Mouse (Mus musculus) G1E (cell line): ENCODE measurements at regions not wholly inside any gene's neighbourhood (a gene's known extent, or its start where the extent isn't known, plus 50 kb on each side); places are given as distances from the start of the nearest gene placed in this dataset.

Experiments used
- ATAC-seq: 2 replicates; pipeline ENCODE4 v1.8.0; 2016; ENCODE audit warnings: mild to moderate bottlenecking; ENCODE audit not compliant: insufficient number of reproducible peaks, poor library complexity, low FRiP score, severe bottlenecking; ENCODE audit errors: extremely low read depth
- DNase-seq: peaks from one replicate; pipeline ENCODE4 v3.0.0; 2012; ENCODE audit warnings: low spot score
- H3K27me3 ChIP-seq: 2 replicates; pipeline ENCODE4 v1.6.1; 2012; ENCODE audit warnings: mild to moderate bottlenecking, low read length, inconsistent platforms; ENCODE audit not compliant: insufficient read depth
- H3K36me3 ChIP-seq: replicated peaks from 2 replicates; pipeline ENCODE3; 2012; ENCODE audit warnings: mild to moderate bottlenecking, inconsistent platforms
- H3K4me1 ChIP-seq: 2 replicates; pipeline ENCODE4 v1.6.1; 2012; ENCODE audit warnings: low read depth, low read length, inconsistent platforms, mixed read lengths; ENCODE audit not compliant: insufficient read depth
- H3K4me3 ChIP-seq: 2 replicates; pipeline ENCODE4 v1.5.1; 2012; ENCODE audit warnings: low read depth, mild to moderate bottlenecking, inconsistent platforms, low read length, moderate library complexity, mixed read lengths
- H3K9me3 ChIP-seq: replicated peaks from 2 replicates; pipeline ENCODE4 v1.6.1; 2012; ENCODE audit warnings: inconsistent platforms
- CTCF ChIP-seq: IDR thresholded peaks from 2 replicates; pipeline ENCODE4 v1.5.1; 2012; ENCODE audit warnings: low read depth, low read length, inconsistent platforms, mixed read lengths
- GATA1 ChIP-seq: IDR thresholded peaks from 2 replicates; pipeline ENCODE4 v1.6.1; 2012; ENCODE audit warnings: borderline replicate concordance, low read length, inconsistent platforms, mixed read lengths
- GATA2 ChIP-seq: IDR thresholded peaks from 2 replicates; pipeline ENCODE4 v1.6.1; 2012; ENCODE audit warnings: low read depth, low read length, inconsistent platforms, borderline replicate concordance
- POLR2AphosphoS5 ChIP-seq: IDR thresholded peaks from 2 replicates; pipeline ENCODE4 v1.6.1; 2012; ENCODE audit warnings: low read depth, low read length, inconsistent platforms; ENCODE audit not compliant: insufficient replicate concordance
- TAL1 ChIP-seq: conservative IDR thresholded peaks from 2 replicates; pipeline ENCODE4 v1.6.1; 2012; ENCODE audit warnings: low read depth, low read length, inconsistent platforms, mixed read lengths

- TF ChIP-seq CTCF (no peak), GATA2 (no peak), TAL1 (no peak), POLR2AphosphoS5 (no peak), GATA1 (no peak)
- ATAC-seq = no peak
Measured at GRCm38 (mm10) chr10:17235955-17236650, 486.9 kb upstream of the Cited2 start.

DNA sequence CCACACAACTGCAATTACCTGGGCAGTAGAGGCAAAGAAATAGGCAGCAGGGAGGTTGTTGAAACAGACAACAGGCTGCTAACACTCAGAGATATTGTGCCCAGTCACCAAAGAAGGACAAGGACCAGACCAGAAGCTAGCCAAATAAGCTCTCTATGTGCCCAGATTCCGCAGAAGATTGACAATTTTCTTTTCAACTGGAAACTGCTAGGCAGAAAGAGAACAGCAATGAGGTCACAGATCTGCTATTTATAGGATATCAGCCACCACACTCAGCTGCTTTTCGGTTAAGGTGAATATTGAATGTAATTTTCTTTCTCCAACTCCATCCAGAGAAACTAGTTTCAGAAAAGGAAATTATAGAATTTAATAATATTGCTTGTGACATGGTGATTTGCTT lies 486.3 kb upstream of the Cited2 start:
- Histone ChIP-seq H3K27me3 (peaks cover 4% of the 10 kb centered on the region), H3K36me3 (no peaks in the 10 kb centered on the region), H3K4me1 (no peaks in the 10 kb centered on the region), H3K4me3 (no peak overlapping the region), H3K9me3 (no peaks in the 10 kb centered on the region)
- TF ChIP-seq POLR2AphosphoS5 (no peak), GATA1 (no peak), TAL1 (no peak), GATA2 (no peak), CTCF (no peak)
- ATAC-seq = no peak
- no peak for DNase-seq

More at GRCm38 (mm10) chr10:17235955-17236650, 486.9 kb upstream of the Cited2 start:
- H3K36me3 ChIP-seq = no peaks in the 10 kb centered on the region
- peaks cover 4% of the 10 kb centered on the region for H3K27me3 ChIP-seq
- no peaks in the 10 kb centered on the region for H3K9me3 ChIP-seq
- H3K4me3 ChIP-seq = no peak overlapping the region
- DNase-seq = no peak
- H3K4me1 ChIP-seq = no peaks in the 10 kb centered on the region

DNA sequence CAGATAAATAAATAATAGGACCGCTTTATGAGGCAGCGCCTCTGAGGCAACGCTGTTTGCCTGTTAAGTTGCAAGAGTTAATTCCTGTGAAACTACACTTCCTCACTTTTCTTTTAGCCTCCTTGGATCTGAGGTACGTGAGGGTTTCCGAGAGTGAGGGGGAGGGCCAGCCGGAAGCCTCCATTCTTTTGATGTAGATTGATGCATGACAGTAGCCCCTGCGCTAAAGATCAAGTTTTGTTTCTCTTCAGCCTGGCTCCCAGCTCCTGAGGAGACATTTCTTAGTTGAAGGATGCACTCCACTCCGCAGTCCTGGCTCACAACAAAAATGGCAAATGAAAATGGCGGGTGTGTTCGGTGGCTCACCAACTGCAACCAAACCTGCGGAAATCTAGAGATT lies 485.6 kb upstream of the Cited2 start:
- TF ChIP-seq CTCF = no peak
- no peak for TF ChIP-seq POLR2AphosphoS5
- no peak for TF ChIP-seq GATA2
- no peak for TF ChIP-seq TAL1
- TF ChIP-seq GATA1 = no peak
- H3K27me3 ChIP-seq = peaks cover 4% of the 10 kb centered on the region
- ATAC-seq (no peak), DNase-seq (no peak)
- no peak overlapping the region for H3K4me3 ChIP-seq
- no peaks in the 10 kb centered on the region for H3K4me1 ChIP-seq
- no peaks in the 10 kb centered on the region for H3K36me3 ChIP-seq
- H3K9me3 ChIP-seq = no peaks in the 10 kb centered on the region

GRCm38 (mm10) chr10:17237918-17238850 lies 484.8 kb upstream of the Cited2 start:
- ATAC-seq = no peak
- peaks cover 4% of the 10 kb centered on the region for H3K27me3 ChIP-seq
- 0 out of 2 replicates have a peak, but pooled peaks cover 2% of the 10 kb centered on the region for H3K9me3 ChIP-seq
- DNase-seq = no peak
- no peak for TF ChIP-seq TAL1
- no peak for TF ChIP-seq CTCF
- no peak for TF ChIP-seq GATA2
- H3K36me3 ChIP-seq = no peaks in the 10 kb centered on the region
- H3K4me1 ChIP-seq = no peaks in the 10 kb centered on the region
- no peak overlapping the region for H3K4me3 ChIP-seq

- Histone ChIP-seq H3K36me3 (no peaks in the 10 kb centered on the region), H3K27me3 (no peaks in the 10 kb centered on the region), H3K9me3 (no peaks in the 10 kb centered on the region), H3K4me3 (no peak overlapping the region), H3K4me1 (no peaks in the 10 kb centered on the region)
- TF ChIP-seq POLR2AphosphoS5 (no peak), GATA1 (no peak), CTCF (no peak), TAL1 (no peak), GATA2 (no peak)
- DNase-seq (no peak), ATAC-seq (no peak)
Measured at GRCm38 (mm10) chr10:17248270-17248669, 474.7 kb upstream of the Cited2 start.

DNA sequence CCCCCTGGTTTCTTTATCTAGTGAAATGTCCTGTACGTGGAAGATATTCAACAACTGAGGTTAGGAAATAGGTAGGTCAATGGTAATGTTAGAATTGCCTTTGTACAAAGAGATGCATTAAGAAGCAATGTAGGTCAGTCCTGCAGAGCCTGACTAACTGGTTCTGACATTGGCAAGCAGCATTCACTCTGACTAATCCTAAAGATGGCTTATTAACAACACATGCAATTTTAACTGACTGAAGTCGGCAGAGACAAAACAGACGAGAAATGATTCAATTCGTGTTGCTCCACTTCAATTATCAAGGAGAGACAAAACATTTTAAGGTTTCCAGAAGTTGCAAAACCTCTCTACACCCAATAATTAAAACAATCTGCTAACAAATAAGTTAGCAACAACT lies 470.0 kb upstream of the Cited2 start:
- ATAC-seq = no peak
- H3K4me1 ChIP-seq = no peaks in the 10 kb centered on the region
- TF ChIP-seq CTCF (no peak), TAL1 (no peak), POLR2AphosphoS5 (no peak)
- no peaks in the 10 kb centered on the region for H3K36me3 ChIP-seq
- H3K4me3 ChIP-seq = no peak overlapping the region
- DNase-seq = no peak
- no peaks in the 10 kb centered on the region for H3K9me3 ChIP-seq
- H3K27me3 ChIP-seq = no peaks in the 10 kb centered on the region

GRCm38 (mm10) chr10:17260154-17260553 lies 462.9 kb upstream of the Cited2 start:
- no peak for DNase-seq
- H3K36me3 ChIP-seq = no peaks in the 10 kb centered on the region
- no peaks in the 10 kb centered on the region for H3K9me3 ChIP-seq
- no peak overlapping the region for H3K4me3 ChIP-seq
- ATAC-seq = no peak
- H3K4me1 ChIP-seq = no peaks in the 10 kb centered on the region
- TF ChIP-seq TAL1 = no peak
- TF ChIP-seq CTCF = no peak
- no peaks in the 10 kb centered on the region for H3K27me3 ChIP-seq
